Mouse (Mus musculus) Muller cell, postnatal 12 days (primary cell): ENCODE results near the gene Zfp799.
"Not testable (repeated sequence)": the region's sequence is repeated elsewhere in the genome, so short reads cannot be mapped to it uniquely, and the experiment has no call there.

Experiments
- DNase-seq: peaks from one replicate; pipeline ENCODE4 v3.0.0-alpha.2; 2015; ENCODE audit errors: inconsistent ontology term

The Zfp799 gene

GRCm38 (mm10) chr17:32829540-32830417 lies at the start of gene Zfp799:
TSS of gene Zfp799 (minus strand) at chr17:32830261.
- DNase-seq: peak; percentile 86

DNA sequence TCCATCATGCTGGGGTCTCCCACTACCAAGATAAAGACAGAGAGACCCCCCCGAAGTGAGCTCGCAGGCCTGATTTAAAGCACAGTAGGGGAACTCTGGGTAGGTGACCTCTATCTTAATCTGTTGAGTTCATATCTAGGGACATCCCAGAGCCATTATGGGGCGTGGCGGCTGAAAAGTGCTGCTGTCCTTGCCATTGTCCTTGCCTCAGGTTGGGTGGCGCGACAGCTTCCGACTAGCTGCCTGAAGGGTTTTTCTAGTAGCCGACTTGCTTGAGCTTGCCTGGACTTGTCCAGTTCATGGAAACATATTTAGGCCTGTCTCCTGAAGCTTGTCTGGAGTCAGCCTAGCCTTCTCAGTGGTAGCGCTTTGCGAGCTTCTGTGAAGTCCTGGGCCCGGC lies 48.7 kb upstream of the Zfp799 start:
- DNase-seq: no peak

DNA sequence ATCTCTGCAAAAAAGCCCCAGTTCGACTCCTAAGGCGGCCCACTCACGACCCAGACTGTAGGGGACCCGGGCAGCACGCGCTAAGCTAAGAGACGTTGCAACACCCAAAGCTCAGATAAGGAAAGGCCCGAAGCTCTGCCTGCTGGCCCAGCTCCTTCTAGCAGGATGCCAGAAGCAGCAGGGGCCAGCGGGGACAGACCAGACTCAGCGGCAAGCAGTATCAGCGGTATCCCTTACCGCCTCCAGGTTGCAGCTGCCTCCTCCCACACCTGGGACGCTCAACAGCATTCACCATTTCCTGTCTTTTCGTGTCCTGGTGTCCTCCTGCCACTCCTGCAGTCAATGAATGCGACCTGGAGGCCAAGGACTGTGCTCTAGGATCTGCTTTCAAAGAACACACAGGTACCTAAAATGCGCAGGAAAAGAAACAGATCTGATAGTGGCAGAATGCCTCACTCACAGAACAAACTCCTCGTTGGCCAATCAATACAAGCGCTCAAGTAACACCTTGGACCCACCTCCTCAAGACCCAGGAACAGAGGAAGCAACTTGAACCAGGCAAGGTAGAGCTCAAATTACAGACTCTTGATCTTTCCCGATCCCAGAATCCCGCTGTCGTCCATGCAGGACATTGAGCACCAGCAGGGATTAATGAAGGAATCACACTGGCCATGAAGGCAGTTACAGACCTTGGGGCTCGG lies 47.6 kb upstream of the Zfp799 start:
- DNase-seq: no peak

DNA sequence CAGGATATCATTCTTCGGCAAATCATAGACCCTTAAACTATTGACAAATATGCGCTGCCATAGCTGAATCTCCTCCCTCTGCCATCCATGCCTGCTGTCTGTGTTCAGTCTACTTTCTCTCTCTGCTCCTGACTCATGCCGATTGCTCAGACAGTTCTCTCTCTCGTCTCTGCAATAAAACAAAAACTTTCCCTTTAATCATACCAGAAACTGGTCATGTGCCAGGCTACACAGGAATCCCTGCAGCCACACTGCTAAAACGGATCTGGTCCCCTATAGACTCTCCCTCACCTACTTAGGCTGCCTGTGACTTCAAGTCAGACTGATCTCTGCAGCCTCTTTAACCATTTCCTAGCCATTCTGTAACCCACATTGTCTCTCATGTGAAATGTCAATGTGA lies 42.6 kb upstream of the Zfp799 start:
- no peak for DNase-seq

DNA sequence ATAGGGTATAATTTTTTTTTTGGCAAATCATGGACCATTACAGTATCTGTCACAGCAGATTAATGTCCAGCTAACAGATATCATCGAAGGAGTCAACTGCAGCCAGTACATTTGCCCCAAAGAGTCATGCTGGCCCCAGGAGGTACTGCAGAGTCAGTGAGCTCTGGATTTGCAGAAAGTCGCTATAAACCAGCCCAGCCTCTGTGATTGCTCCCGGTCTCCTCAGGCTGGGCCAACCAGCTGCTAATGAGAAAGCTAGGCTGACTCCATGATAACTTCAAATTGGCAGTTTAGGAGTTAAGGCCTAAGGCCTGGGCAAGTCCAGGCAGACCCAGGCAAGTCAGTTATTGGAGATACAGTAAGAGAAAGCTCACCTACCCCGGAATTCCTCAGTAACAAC lies 42.0 kb upstream of the Zfp799 start:
- DNase-seq: no peak

DNA sequence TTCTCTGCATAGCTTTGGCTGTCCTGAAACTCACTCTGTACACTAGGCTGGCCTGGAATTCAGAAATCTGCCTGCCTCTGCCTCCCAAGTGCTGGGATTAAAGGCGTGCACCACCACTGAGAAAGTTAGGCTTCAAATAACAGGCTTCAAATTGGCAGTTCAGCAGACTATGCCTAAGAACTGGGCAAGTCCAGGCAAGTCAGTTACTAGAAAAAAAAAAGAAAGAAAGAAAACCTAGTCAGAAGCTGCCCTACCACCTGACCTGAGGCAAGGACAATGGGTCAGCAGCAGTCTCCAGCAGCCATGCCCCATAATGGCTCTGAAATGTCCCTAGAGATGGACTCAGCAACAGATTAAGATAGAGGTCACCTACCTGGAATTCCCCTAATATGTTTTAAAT lies 41.4 kb upstream of the Zfp799 start:
- DNase-seq: no peak

DNA sequence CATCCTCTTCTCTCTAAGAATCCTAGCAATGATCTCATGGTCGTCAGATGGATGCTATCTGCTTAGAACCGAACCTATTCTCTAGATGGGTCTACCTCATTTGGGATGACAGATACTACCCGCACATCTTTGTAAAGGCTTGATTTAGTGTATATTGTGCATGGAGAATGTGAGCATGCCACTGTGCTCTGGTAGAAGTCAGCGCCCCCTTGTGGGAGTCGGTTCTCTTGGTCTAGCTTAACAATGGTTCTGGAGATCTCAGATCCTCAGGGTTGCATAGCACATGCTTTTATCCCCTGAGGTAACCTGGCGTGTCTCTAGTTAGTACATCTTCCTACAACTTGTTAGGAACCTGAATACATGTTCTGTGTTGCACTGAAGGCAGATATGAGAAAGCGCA lies 37.2 kb upstream of the Zfp799 start:
- not testable (repeated sequence) for DNase-seq

DNA sequence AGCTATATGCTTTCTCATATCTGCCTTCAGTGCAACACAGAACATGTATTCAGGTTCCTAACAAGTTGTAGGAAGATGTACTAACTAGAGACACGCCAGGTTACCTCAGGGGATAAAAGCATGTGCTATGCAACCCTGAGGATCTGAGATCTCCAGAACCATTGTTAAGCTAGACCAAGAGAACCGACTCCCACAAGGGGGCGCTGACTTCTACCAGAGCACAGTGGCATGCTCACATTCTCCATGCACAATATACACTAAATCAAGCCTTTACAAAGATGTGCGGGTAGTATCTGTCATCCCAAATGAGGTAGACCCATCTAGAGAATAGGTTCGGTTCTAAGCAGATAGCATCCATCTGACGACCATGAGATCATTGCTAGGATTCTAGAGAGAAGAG lies 26.7 kb upstream of the Zfp799 start:
- not testable (repeated sequence) for DNase-seq

GRCm38 (mm10) chr17:32851581-32851980 lies 21.5 kb upstream of the Zfp799 start:
- no peak for DNase-seq

DNA sequence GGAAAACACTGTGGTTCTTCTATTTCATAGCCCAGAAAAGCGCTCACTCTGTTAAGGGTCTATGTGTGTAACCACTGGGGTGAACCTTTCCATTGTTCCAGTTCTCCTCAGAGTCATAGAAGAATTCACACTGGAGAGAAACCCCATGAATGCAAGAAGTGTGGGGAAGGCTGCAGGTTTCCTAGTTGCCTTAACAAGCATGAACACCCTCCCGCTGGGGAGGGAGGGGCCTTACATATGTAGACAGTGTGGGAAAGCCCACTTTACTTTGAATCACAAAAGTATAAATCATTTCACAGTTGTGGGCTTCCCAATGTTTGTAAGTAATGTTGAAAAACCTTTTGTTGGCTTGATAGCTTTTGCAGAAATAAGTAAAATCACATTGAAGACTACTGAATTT lies 11.3 kb upstream of the Zfp799 start:
- no peak for DNase-seq

DNA sequence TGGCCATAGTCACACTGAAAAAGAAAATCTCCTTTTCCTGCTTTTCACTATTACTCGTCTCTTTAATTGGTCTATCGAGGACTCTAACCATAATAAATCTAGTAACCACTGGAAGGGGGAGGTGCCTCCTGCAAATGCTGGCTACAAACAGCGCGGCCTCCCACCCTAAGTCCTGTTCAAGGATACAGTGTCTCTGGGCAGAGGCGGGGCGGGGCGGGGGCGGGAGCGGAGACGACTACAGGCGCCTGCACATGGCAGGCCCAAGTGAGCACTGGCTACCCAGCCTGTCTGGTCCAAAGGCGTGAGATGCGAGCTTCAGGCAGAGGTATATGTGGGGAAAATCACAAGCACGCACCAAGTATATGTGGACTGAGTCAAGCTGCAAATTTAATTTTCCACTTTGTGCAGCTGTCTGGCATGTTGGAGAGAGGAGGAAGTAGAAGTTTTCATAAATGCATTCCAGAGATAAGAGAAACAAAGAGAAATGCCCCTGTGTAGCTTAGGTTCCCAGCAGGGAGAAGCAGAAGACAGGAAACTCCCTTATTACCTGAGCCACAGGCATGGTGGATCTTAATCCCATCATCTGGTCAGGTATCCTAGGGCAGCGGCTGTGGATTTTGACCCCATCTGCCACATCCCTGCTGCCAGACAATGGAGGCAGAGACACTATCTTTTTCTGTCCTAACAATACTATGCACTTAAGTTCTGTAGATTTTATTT lies 9.2 kb upstream of the Zfp799 start:
- DNase-seq: no peak

DNA sequence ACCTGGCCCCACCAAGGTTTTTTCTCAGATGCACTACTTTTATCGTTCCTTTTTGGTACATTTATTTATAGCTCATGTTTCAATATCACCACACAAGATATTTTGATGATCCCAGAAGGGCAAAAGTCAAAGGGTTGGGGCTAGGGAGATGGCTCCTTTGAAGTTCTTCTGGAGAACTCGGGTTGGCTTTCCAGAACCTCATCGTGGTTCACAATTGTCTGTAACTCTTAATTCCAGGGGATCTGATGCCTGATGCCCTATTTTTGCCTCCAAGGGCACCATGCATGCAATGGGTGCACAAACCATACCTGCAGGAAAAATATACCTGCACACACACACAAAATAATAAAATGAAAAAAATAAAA lies 339 bp upstream of the Zfp799 start:
- DNase-seq: no peak

GRCm38 (mm10) chr17:32816074-32816784 lies 13.8 kb downstream of the Zfp799 start:
- no peak for DNase-seq

DNA sequence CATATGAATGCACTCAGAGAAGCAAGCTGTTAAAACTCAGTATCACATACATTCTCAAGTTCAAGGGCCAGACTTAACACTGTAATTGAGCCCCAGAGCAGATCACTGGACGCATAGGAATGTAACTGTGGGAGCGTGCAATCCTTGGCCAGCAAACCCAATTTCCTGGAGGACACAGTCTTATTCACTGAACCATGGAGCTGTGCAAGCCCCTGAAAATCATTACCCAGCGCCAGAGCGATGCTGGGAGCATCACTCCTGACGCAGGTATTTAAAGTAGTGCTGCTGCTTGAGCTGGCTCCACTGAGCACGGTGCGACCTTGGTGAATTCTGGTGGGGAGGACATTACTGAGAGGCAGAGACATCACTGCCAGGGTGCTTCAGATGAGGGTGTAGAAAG lies 15.9 kb downstream of the Zfp799 start:
- DNase-seq: no peak

- no peak for DNase-seq
Measured at GRCm38 (mm10) chr17:32810648-32811047, 19.4 kb downstream of the Zfp799 start.

DNA sequence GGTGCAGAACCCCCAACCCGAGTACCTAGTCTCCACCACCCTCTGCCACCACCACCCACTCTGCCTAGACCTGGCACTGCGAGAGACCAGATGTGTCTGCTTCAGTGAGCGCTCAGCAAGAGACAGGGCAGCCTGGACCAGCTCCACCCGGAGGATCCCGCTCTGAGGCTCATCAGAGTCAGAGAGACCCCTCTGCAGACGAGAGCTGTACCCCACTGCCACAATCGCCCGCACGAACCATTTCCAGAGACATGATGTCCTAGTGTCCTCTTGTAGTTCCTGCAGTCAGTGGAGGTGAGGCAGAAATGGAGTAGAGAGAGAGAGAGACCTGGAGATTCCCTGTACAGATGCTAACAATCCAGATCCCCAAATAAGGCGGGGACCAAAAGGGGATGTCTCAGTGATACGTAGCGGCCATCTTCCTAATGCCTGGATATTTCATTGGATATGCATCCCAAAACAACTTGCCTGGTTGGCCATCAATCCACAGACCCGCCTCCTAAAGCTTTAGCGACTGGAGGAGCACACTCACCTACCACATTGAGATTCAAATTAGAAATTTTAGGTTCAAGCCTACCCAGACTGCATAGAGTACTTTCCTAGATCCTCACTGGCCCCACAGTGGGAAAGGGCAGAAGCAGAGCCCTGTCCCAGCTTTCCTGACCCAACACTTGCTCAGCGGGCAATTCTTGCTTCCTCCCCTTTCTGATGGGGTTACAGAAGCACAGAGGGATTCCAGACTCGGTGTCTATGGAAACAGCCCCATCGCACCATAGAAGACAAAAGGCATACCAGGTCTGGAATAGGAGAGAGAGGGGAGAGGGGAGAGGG lies 20.3 kb downstream of the Zfp799 start, which contains the start of gene Zfp811:
Gene Zfp811, minus strand, starts transcription at position 388 of the 831 bp plus-strand sequence.
- DNase-seq: peak; percentile 75

GRCm38 (mm10) chr17:32808921-32809320 lies 21.1 kb downstream of the Zfp799 start:
- DNase-seq: no peak

DNA sequence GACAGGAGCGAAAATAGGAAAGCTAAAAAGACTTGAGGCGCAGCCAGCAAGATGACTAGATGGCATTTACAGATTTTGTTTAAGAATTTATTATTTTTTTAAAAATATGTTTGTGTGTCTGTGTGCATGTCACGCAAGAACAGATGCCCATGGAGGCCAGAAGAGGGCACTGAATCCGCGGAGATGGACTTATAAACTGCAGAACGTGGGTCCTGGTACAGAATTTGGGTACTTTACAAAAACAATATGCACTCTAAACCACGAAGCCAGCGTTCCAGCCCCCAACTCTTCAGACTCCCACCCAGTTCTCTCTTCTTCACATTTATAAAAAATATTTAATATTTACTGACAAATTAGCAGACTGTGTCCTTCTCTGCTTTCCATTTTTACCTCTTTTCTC lies 40.8 kb downstream of the Zfp799 start:
- DNase-seq: no peak

DNA sequence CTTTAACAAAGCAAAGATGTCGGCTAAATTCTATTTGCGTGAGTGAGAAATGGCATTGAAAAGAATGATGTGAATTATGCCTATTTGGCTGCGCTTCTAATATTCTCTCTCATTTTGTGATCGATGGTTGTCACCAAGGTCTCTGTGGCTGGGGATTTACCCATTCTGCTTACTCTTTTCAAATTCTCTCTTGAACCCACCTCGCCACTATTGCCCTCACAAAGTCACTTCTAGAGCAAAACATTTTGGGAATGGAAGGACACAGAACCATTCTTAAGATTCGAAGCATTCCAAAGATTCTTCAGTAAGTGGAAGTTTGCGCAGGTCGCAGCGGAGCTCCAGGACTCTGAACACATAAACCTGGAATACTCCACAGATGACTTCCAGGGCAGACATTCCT lies 41.5 kb downstream of the Zfp799 start:
- DNase-seq: no peak

GRCm38 (mm10) chr17:32788094-32788559 lies 41.9 kb downstream of the Zfp799 start, which contains the start of gene Zfp871:
TSS of gene Zfp871 (minus strand) at chr17:32788287.
- peak; percentile 90 for DNase-seq
